Mouse (Mus musculus) heart, embryonic 16.5 days (tissue): ENCODE measurements at regions not wholly inside any gene's neighbourhood (a gene's known extent, or its start where the extent isn't known, plus 50 kb on each side); places are given as distances from the start of the nearest gene placed in this dataset.
A peak's percentile ranks its signal among the peaks of the same experiment; 100 is the strongest.

ENCODE experiments used
- ATAC-seq: fragments of 200-750 bp; cut with Nextera tagmentation; replicated peaks from 2 replicates; pipeline ENCODE4 v1.8.0; 2017; ENCODE audit warnings: moderate number of reproducible peaks; ENCODE audit not compliant: insufficient read depth, low FRiP score; ENCODE audit errors: extremely low read depth
- H3K27ac ChIP-seq: fragments of 300-500 bp; sonication (generic); 2 replicates; pipeline ENCODE4 v1.5.1; 2014; ENCODE audit warnings: mild to moderate bottlenecking, low read length, control low read depth, moderate library complexity
- H3K27me3 ChIP-seq: fragments of 300-500 bp; sonication (generic); 2 replicates; pipeline ENCODE4 v1.6.1; 2014; ENCODE audit warnings: low read length, mixed read lengths; ENCODE audit not compliant: control insufficient read depth, insufficient read depth
- H3K36me3 ChIP-seq: fragments of 300-500 bp; sonication (generic); 2 replicates; pipeline ENCODE4 v1.6.1; 2014; ENCODE audit not compliant: control insufficient read depth, insufficient read depth
- H3K4me1 ChIP-seq: fragments of 300-500 bp; sonication (generic); 2 replicates; pipeline ENCODE4 v1.6.1; 2014; ENCODE audit warnings: low read length, mixed read lengths; ENCODE audit not compliant: control insufficient read depth, insufficient read depth
- H3K4me2 ChIP-seq: fragments of 300-500 bp; sonication (generic); 2 replicates; pipeline ENCODE4 v1.6.1; 2014; ENCODE audit warnings: low read depth, mild to moderate bottlenecking, control low read depth, low read length
- H3K4me3 ChIP-seq: fragments of 300-500 bp; sonication (generic); 2 replicates; pipeline ENCODE4 v1.5.1; 2014; ENCODE audit warnings: mild to moderate bottlenecking, control low read depth, low read length
- H3K9ac ChIP-seq: fragments of 300-500 bp; sonication (generic); 2 replicates; pipeline ENCODE4 v1.6.1; 2014; ENCODE audit warnings: low read length, control low read depth
- H3K9me3 ChIP-seq: fragments of 300-500 bp; sonication (generic); replicated peaks from 2 replicates; pipeline ENCODE4 v1.6.1; 2016; ENCODE audit warnings: low read length; ENCODE audit not compliant: control insufficient read depth
- WGBS: fragments of 180-500 bp; shearing (Covaris S2); extraction: QIAGEN DNeasy Blood & Tissue Kit; methylation state at CpG from one replicate; pipeline ENCODE4 v1.1.7; 2014; 5-methylcytosine and 5-hydroxymethylcytosine counted together

DNA sequence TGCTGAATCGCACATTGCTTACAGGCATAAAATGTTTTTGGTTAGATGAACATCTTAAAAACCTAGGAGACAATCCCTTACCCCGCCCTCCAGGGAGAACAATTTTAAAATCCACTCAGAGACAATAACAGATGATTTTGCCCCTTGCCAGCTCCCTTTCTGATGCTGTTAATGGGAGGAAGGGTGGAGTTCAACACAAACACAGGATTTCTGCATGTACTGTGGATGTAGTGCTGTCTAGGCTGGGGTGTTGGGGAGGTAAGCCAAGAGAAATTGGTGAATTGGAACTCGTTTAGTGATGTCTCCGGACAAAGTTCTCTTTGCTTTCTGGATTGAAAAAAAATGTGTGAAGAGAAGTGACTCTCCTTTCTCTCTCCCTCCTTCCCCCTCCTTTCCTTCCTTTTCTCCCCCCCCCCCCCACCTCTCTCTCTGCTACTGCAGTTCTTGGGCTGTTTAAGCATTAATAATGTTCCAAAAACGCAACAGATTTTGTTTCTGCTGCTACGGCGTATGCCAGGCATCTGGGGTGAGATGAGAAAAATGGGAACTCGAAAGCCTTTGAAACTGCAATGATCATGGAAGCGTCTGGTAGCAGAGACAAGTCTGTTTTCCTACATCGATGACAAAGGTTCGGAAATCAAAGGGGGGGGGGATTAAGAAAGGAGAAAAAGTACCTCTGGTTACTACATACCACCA is 68.8 kb upstream of the Acbd6 start:
- no peak overlapping the region for H3K4me2 ChIP-seq
- H3K9ac ChIP-seq: no peak overlapping the region
- H3K4me3 ChIP-seq: no peak overlapping the region
- H3K27ac ChIP-seq: no peak overlapping the region
- peaks cover 9% of the 10 kb centered on the region for H3K4me1 ChIP-seq
- 74% methylated on average over 11 of the region's 11 CpGs for WGBS
- no peak for ATAC-seq
- no peaks in the 10 kb centered on the region for H3K27me3 ChIP-seq
- H3K36me3 ChIP-seq: no peaks in the 10 kb centered on the region
- no peaks in the 10 kb centered on the region for H3K9me3 ChIP-seq

DNA sequence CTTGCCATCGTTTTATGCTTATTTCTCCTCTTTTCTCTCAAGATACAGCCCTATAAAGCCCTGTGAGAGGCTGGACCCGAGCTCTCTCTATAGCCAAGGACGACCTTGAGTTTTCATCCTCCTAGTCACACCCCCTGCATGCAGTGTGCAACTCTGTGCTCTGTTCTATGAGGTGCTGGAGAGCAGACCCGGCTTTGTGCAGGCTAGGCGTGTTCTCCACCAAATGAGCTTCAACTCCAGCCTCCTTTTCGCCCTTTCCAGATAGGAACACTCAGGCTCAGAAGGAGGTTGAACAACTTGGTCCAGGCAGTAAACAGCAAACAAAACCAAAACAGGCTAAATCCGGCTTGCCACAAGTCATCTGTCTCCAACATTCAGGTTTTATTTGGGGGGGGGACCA is 67.8 kb upstream of the Acbd6 start:
- WGBS: 60% methylated on average over 7 of the region's 7 CpGs
- Histone ChIP-seq H3K4me2 (no peak overlapping the region), H3K4me1 (peaks cover 9% of the 10 kb centered on the region), H3K27ac (no peak overlapping the region), H3K4me3 (no peak overlapping the region), H3K36me3 (no peaks in the 10 kb centered on the region), H3K9ac (no peak overlapping the region; the same call in 1 of the 2 replicates), H3K9me3 (no peaks in the 10 kb centered on the region), H3K27me3 (no peaks in the 10 kb centered on the region)
- no peak for ATAC-seq

DNA sequence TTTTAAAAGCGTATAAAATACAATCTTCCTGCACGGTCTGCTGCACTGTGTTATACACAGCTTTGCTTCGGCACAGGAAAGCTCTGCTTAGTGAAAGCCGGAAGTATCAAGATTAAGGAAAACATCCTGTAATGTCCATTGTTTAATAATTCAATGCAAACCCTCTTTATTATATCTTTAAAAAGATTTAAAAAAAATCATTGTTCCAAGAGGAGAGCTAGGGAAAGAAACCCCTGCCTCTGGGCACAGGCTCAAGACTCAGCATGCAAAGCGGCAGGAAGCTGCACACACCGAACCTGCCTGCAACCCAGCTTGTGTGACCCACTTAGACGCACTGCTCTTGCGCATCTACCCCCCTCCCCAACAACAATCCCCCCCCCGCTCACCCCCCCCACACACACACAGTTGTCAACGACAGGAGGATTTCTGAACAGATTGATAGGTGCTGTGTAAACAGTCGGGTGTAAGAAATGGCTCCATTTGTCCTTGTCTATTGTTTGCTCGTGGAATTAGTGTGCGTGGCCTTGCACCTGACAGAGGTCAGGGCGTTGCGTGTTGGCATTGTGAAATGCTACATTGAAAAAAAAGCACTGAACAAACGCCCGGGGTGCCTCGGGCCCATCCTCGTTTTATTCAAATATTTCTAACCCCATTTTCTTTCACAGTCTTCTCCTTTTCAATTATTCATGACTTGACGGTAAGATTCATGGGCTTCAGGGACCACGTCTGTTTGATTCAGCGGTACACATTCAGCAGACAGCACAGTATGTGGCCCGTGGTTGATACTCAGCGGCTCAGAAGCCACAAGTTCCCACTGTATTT is 66.5 kb upstream of the Acbd6 start:
- 0 out of 2 replicates have a peak overlapping the region, but pooled peaks have one; percentile 13 for H3K27ac ChIP-seq
- H3K4me2 ChIP-seq: 0 out of 2 replicates have a peak overlapping the region, but pooled peaks have one; percentile 30
- WGBS: 62% methylated on average over 24 of the region's 24 CpGs

DNA sequence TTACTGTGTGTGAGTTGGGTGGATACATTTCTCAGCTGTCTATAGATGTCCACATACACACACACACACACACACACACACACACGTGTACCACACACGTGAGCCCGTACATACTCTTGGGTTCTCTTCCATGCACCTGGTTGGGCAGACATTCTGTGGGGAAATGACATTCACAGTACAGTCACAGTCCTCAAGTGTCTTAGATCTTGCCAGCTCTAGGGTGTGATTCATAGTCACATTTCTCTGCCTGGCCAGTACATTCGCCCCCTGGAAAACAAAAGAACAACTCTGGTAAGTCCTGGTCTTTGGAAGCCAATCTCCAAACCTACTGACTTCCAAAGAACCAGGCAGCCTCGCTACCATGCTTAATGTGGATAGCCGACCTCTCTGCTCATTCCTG is 64.6 kb upstream of the Acbd6 start:
- H3K9ac ChIP-seq: no peak overlapping the region
- H3K27ac ChIP-seq: no peak overlapping the region
- no peaks in the 10 kb centered on the region for H3K36me3 ChIP-seq
- ATAC-seq: no peak
- no peak overlapping the region for H3K4me3 ChIP-seq
- no peak overlapping the region for H3K4me2 ChIP-seq
- WGBS: 76% methylated on average over 6 of the region's 6 CpGs
- H3K9me3 ChIP-seq: no peaks in the 10 kb centered on the region
- H3K27me3 ChIP-seq: no peaks in the 10 kb centered on the region
- H3K4me1 ChIP-seq: peaks cover 9% of the 10 kb centered on the region

More for the DNA sequence above, 66.5 kb upstream of the Acbd6 start:
- Histone ChIP-seq H3K9me3 (no peaks in the 10 kb centered on the region), H3K27me3 (no peaks in the 10 kb centered on the region), H3K4me3 (no peak overlapping the region), H3K9ac (no peak overlapping the region), H3K4me1 (peaks cover 9% of the 10 kb centered on the region), H3K36me3 (no peaks in the 10 kb centered on the region)
- peak; percentile 63 for ATAC-seq

DNA sequence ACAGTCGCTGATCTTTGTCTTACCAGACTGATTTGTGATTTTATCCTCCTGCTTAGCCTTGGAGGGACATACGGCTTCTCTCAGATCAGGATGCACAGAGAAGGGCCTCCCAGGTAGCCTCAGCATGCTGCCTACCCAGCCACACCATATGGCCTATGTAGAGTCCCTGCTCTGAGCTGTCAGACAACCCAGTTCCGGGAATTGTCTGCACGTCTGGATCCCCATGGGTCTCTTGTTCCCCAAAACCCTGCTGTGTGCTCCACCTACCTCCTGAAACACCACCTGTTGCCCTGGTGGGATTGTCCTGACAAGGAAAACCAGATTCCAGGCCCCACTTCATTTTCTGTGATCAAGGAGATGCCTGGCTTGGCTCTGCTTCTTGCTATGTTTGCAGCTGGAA is 64.1 kb upstream of the Acbd6 start:
- Histone ChIP-seq H3K27ac (no peak overlapping the region), H3K4me3 (no peak overlapping the region), H3K9me3 (no peaks in the 10 kb centered on the region), H3K4me1 (peaks cover 9% of the 10 kb centered on the region), H3K36me3 (no peaks in the 10 kb centered on the region), H3K27me3 (no peaks in the 10 kb centered on the region), H3K4me2 (no peak overlapping the region), H3K9ac (no peak overlapping the region)
- ATAC-seq: no peak
- 61% methylated on average over 4 of the region's 4 CpGs for WGBS

DNA sequence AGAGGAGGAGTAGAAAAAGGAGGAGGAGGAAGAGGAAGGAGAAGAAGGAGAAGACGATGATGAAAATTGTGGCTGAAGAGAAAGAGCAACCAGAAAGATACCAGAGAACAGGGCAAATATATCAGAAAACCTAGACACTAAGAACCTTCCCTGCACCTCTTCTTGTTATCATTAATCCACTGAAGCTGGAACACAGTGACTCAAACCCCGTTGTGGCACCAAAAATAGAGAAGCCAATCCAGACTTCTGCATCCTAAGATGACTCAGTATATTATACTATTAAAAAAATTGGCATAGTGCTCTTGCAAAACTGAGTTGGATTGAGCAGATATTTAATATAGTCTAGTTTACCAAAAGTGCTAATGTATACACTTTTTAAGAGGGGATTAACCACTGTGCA is 63.6 kb upstream of the Acbd6 start:
- H3K27ac ChIP-seq: no peak overlapping the region
- H3K4me2 ChIP-seq: no peak overlapping the region
- no peaks in the 10 kb centered on the region for H3K27me3 ChIP-seq
- no peaks in the 10 kb centered on the region for H3K9me3 ChIP-seq
- peaks cover 9% of the 10 kb centered on the region for H3K4me1 ChIP-seq
- no peak for ATAC-seq
- H3K36me3 ChIP-seq: no peaks in the 10 kb centered on the region
- H3K9ac ChIP-seq: no peak overlapping the region
- 61% methylated on average over 2 of the region's 2 CpGs for WGBS
- H3K4me3 ChIP-seq: no peak overlapping the region

DNA sequence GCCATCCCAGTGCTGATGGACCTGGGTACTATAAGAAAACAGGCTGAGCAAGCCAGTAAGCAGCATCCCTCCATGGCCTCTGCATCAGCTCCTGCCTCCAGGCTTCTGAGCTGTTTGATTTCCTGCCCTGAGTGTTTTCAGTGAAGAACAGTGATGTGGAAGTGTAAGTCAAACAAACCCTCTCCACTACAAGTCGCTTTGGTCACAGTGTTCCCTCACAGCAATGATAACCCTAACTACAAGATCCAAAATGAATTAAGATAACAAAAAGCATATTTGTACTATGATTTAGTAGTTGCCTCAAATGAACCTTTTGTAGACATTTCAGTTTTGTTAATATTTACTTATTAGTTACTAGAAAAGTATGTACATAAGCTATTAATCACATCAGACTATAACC is 58.2 kb upstream of the Acbd6 start:
- no peak overlapping the region for H3K4me2 ChIP-seq
- H3K27ac ChIP-seq: no peak overlapping the region
- WGBS: 90% methylated on average over 1 of the region's 1 CpGs
- peaks cover 11% of the 10 kb centered on the region for H3K4me1 ChIP-seq
- H3K9me3 ChIP-seq: no peaks in the 10 kb centered on the region
- no peak overlapping the region for H3K4me3 ChIP-seq
- no peak overlapping the region for H3K9ac ChIP-seq
- H3K36me3 ChIP-seq: no peaks in the 10 kb centered on the region
- no peaks in the 10 kb centered on the region for H3K27me3 ChIP-seq
- ATAC-seq: no peak

DNA sequence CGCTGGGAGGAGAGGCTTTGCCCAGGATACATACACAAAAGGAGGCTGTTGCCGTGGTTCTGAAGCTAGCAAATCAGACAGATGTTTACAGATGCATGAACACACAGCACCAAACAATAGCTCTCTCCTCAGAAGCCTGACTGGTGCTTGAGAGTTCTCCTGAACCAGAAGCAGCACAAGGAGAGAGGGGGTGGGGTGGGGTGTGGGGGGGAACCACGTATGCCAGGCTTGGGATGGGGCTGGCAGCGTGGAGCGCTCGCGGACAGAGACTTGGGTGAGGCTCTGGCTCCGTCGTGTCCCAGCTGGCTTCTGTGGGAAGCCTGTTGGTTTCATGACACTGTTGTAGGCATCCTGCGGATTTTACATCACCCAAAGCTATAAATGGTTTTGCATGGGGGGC is 55.1 kb upstream of the Acbd6 start:
- Histone ChIP-seq H3K9me3 (no peaks in the 10 kb centered on the region), H3K27me3 (no peaks in the 10 kb centered on the region), H3K27ac (no peak overlapping the region), H3K9ac (no peak overlapping the region), H3K36me3 (no peaks in the 10 kb centered on the region), H3K4me3 (no peak overlapping the region), H3K4me1 (peaks cover 21% of the 10 kb centered on the region), H3K4me2 (no peak overlapping the region)
- no peak for ATAC-seq
- WGBS: 77% methylated on average over 10 of the region's 10 CpGs

DNA sequence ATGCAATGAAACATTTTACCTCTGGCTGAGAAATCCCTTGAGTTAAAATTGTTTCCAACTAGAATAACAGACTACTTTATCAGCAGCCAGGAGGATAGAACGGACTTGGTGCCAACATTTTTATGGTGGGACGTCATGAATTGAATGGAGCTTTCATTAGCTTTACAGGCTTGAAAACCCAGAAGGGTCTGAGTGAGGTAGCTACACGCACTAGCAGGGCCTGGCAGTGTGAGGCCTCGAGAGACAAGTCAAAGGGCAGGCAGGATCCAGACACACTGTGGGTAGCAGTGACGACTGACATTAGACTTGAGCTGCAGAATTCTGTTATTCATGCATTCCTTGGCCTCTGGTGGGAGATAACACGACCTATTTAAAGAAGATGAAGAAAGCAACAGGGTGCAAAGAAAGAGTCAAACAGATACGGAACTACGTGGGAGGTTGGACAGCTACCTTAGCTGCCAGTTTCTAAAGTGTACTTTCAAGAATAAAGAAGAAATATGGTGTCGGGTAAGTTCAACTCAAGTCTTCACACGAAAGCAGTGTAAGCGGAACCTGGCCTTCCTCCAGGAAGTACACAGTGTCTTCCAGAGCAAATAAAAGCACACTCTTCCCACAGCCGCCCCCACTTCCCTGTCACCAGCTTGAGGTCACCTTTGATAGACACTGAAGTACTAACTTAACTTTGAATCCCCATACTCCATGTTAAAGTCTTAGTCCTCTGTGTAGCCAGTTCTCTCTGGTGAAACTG is 53.2 kb upstream of the Acbd6 start:
- 15% methylated on average over 12 of the region's 12 CpGs for WGBS

More for the DNA sequence above, 53.2 kb upstream of the Acbd6 start:
- H3K27me3 ChIP-seq: no peaks in the 10 kb centered on the region
- H3K36me3 ChIP-seq: no peaks in the 10 kb centered on the region
- no peak overlapping the region for H3K4me3 ChIP-seq
- H3K27ac ChIP-seq: peak overlapping the region; percentile 94
- H3K4me2 ChIP-seq: peak overlapping the region; percentile 26; the same call in 1 of the 2 replicates
- H3K9me3 ChIP-seq: no peaks in the 10 kb centered on the region
- peak; percentile 90 for ATAC-seq
- peaks cover 21% of the 10 kb centered on the region for H3K4me1 ChIP-seq
- H3K9ac ChIP-seq: no peak overlapping the region
